Mouse (Mus musculus): ENCODE data around the gene Irgm1. TPM values are rescaled to one million over a fixed set of nuclear protein-coding genes. Genes with fewer than 3 reads are reported as not detected.

Gene Irgm1
- polyA plus RNA-seq, 1 experiment from 2014 or later, result 1.9 TPM

GRCm38 (mm10) chr11:48838879-48839680 lies 32.4 kb downstream of the Irgm1 start:
- H3K27ac ChIP-seq (replicated peaks), result no peak overlapping the region
- H3K4me2 ChIP-seq (replicated peaks), result peak overlapping the region; percentile 89
- H3K36me3 ChIP-seq, result no peaks in the 10 kb centered on the region
- H3K9me3 ChIP-seq, result no peaks in the 10 kb centered on the region
- ATAC-seq (replicated peaks), result no peak
- WGBS, result 70% methylated on average over 10 of the region's 10 CpGs
- H3K9ac ChIP-seq (replicated peaks), result 0 out of 2 replicates have a peak overlapping the region, but pooled peaks have one; percentile 75
- H3K27me3 ChIP-seq, result no peaks in the 10 kb centered on the region
- peaks cover 19% of the 10 kb centered on the region for H3K4me1 ChIP-seq
- H3K4me3 ChIP-seq, result peak overlapping the region; percentile 97; the same call in 1 of the 2 replicates

- peaks cover 22% of the 10 kb centered on the region for H3K4me1 ChIP-seq
- no peaks in the 10 kb centered on the region for H3K36me3 ChIP-seq
- peak overlapping the region; percentile 89 for H3K4me2 ChIP-seq (replicated peaks)
- 2% methylated on average over 16 of the region's 16 CpGs for WGBS
- peak overlapping the region; percentile 75 for H3K9ac ChIP-seq (replicated peaks)
- peak overlapping the region; percentile 97 for H3K4me3 ChIP-seq
- no peaks in the 10 kb centered on the region for H3K27me3 ChIP-seq
- H3K9me3 ChIP-seq, result no peaks in the 10 kb centered on the region
- H3K27ac ChIP-seq (replicated peaks), result peak overlapping the region; percentile 63
- peak; percentile 14; the same call in 1 of the 2 replicates for ATAC-seq (replicated peaks)
Measured at GRCm38 (mm10) chr11:48838181-48838797, 33.2 kb downstream of the Irgm1 start.

DNA sequence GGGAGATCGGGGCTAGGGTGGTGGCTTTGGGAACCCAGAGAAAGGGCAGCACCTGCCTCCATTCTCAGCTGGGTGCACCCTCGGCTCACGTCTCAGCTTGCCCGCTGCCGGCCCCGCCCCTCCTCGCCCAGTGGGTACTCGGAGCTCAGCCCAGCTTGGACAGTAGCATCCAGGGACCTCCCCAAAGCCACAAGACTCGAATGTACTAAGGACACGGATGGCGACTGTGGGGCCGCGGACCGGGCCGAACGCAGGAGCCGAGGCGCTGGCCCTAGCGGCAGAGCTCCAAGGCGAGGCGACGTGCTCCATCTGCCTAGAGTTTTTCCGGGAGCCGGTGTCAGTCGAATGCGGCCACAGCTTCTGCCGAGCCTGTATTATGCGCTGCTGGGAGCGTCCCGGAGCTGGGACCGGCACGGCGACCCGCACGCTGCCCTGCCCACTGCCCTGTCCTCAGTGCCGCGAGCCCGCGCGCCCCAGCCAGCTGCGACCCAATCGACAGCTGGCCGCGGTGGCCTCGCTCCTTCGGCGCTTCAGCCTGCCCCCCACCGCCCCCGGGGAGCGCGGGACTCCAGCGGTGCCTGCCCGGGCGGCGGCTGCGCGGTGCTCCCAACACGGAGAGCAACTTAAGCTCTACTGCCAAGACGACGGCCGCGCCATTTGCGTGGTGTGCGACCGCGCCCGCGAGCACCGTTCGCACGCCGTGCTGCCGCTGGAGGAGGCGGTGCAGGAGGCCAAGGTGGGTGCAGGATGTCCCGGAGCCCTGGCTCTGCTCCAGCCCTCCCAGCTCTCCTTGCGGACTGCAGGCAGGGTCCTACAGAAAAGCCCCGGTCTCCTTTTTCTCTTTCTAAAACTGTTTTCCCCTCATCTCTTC lies 33.9 kb downstream of the Irgm1 start:
- H3K4me1 ChIP-seq, result peaks cover 22% of the 10 kb centered on the region
- under 1% methylated on average over 77 of the region's 77 CpGs for WGBS

DNA sequence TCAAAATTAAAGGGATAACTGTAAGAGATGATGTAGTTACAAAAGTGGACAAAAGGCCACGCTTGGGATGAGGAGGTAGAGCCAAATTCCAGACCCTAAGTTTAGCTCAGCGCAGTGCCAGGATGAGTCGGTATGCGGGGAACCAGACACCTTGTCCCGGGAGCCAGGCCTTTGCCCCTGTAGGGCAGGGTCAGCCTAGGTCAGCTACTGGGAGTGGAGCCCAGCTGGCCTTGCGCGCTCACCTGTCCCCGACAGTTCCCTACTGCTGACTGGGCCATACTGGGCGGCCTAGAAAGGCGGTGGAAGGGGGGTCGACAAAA lies 34.5 kb downstream of the Irgm1 start:
- Histone ChIP-seq H3K36me3 (no peaks in the 10 kb centered on the region), H3K9ac (replicated peaks) (peak overlapping the region; percentile 75), H3K4me1 (peaks cover 22% of the 10 kb centered on the region), H3K27ac (replicated peaks) (0 out of 2 replicates have a peak overlapping the region, but pooled peaks have one; percentile 63), H3K4me3 (peak overlapping the region; percentile 97), H3K4me2 (replicated peaks) (peak overlapping the region; percentile 89), H3K27me3 (no peaks in the 10 kb centered on the region), H3K9me3 (no peaks in the 10 kb centered on the region)
- WGBS, result 9% methylated on average over 11 of the region's 11 CpGs
- 0 out of 2 replicates have a peak, but pooled peaks have one; percentile 0 for ATAC-seq (replicated peaks)

More for the DNA sequence above, 33.9 kb downstream of the Irgm1 start:
- ATAC-seq (replicated peaks), result peak; percentile 36
- no peaks in the 10 kb centered on the region for H3K27me3 ChIP-seq
- no peaks in the 10 kb centered on the region for H3K9me3 ChIP-seq
- peak overlapping the region; percentile 63 for H3K27ac ChIP-seq (replicated peaks)
- no peaks in the 10 kb centered on the region for H3K36me3 ChIP-seq
- H3K9ac ChIP-seq (replicated peaks), result peak overlapping the region; percentile 75
- peak overlapping the region; percentile 89 for H3K4me2 ChIP-seq (replicated peaks)
- H3K4me3 ChIP-seq, result peak overlapping the region; percentile 97

DNA sequence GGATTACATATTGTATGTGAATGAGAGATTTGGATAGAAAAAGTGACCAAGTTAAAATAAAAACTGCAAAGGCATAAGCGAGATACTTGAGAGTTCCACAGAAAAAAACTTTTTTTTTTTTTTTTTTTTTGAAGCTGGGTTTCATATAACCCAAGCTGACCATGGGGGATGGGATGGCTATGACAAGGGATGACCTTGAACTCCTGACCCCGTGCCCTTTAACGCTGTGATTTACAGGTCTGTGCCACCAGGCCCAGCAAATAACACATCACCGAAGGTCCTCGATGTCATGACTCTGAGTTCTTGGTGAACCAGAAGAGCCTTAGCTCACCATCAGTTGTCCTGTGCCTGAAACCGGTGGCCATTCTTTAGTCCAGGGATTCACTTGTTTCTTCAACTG lies 35.6 kb downstream of the Irgm1 start:
- Histone ChIP-seq H3K4me3 (no peak overlapping the region), H3K9me3 (no peaks in the 10 kb centered on the region), H3K27me3 (no peaks in the 10 kb centered on the region), H3K4me1 (peaks cover 22% of the 10 kb centered on the region), H3K9ac (replicated peaks) (no peak overlapping the region), H3K36me3 (no peaks in the 10 kb centered on the region), H3K27ac (replicated peaks) (no peak overlapping the region), H3K4me2 (replicated peaks) (no peak overlapping the region)
- WGBS, result 77% methylated on average over 6 of the region's 6 CpGs
- no peak for ATAC-seq (replicated peaks)

DNA sequence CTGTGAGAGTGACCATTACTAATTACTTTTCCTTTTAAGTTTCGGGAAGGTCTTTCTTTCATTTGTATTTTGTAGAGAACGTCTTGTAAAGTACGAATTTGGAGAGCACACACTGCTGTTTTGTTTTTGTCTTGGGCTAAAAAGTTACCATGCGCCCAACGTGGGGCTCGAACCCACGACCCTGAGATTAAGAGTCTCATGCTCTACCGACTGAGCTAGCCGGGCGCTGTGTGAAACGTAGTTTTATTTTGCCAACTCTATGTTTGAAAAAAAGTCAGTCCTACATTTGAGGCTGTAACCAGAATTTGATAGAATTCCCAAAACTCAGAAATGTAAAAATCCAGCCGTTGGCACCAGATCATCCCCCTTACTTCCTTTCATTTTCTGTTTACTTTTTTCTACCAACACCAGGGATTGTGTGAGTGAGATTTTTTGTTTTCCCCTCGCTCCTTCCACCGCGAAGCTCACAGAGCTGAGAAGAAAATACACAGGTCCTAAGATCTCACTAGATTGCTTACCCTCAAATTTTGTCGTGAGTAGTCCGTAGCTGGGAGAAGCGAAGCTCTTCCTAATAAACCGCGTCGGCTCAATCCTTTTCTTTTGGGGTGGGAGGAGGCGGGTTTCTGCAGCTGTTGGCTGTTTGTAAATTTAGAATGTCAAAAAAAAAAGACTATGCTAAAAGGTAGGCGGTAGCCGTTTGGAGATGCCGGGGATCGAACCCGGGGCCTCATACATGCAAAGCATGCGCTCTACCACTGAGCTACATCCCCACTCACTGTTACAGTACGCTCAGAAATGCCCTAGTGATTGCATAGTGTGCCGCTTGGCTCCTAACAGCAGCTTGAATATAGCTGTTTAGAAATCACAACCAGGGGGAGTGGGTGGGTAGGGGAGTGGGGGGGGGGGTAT lies 37.5 kb downstream of the Irgm1 start:
- no peaks in the 10 kb centered on the region for H3K36me3 ChIP-seq
- WGBS, result under 1% methylated on average over 30 of the region's 30 CpGs

DNA sequence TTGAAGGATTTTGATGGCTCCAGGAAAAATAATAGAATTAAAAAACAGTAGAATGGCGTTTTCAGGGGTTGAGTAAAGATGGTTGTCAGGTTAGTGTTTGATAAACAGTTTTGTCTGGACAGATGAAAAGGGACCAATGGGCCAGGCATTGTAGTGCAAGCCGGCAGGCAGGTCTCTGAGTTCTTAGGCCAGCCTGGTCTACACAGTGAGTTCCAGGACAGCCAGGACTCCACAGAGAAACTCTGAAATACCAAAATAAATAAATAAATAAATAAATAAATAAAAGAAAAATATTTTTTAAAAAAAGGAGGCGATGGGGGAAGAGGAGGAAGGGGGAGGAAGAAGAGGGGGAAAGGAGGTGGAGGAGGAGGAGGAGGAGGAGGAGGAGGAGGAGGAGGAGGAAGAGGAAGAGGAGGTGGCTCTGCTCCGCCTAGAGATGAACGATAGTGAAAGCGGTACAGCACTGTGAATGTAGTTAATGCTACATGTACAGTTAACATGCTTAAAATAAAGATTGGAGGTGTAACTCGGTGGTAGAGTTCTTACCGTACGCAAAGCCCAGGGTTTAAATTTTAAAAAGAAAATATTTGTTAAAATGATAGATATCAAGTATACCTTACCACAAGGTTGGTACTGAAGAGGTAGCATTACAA lies 38.3 kb downstream of the Irgm1 start:
- 44% methylated on average over 9 of the region's 9 CpGs for WGBS
- Histone ChIP-seq H3K27me3 (no peaks in the 10 kb centered on the region), H3K27ac (replicated peaks) (no peak overlapping the region), H3K9ac (replicated peaks) (no peak overlapping the region), H3K36me3 (no peaks in the 10 kb centered on the region), H3K9me3 (no peaks in the 10 kb centered on the region), H3K4me1 (peaks cover 16% of the 10 kb centered on the region), H3K4me2 (replicated peaks) (peak overlapping the region; percentile 49), H3K4me3 (peak overlapping the region; percentile 69)
- no peak for ATAC-seq (replicated peaks)

More for the DNA sequence above, 37.5 kb downstream of the Irgm1 start:
- H3K4me1 ChIP-seq, result peaks cover 22% of the 10 kb centered on the region
- H3K9ac ChIP-seq (replicated peaks), result peak overlapping the region; percentile 61
- H3K27ac ChIP-seq (replicated peaks), result peak overlapping the region; percentile 83
- peak; percentile 91 for ATAC-seq (replicated peaks)
- H3K27me3 ChIP-seq, result no peaks in the 10 kb centered on the region
- no peaks in the 10 kb centered on the region for H3K9me3 ChIP-seq
- H3K4me2 ChIP-seq (replicated peaks), result peak overlapping the region; percentile 49
- H3K4me3 ChIP-seq, result peak overlapping the region; percentile 69

DNA sequence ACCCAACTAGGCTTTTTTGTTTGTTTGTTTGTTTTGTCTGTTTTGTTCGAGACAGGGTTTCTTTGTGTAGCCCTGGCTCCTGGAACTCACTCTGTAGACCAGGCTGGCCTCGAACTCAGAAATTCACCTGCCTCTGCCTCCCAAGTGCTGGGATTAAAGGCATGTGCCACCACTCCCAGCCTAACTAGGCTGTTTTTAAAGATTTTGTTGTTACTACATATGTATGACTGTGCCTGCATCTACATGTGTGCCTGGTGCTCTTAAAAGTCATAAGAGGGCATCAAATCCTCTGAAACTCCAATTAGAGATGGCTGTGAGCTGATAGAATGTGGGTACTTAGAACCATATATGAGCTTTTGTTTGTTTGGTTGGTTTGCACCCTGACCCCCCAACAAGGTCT lies 40.2 kb downstream of the Irgm1 start:
- no peak overlapping the region for H3K4me3 ChIP-seq
- WGBS, result 76% methylated on average over 2 of the region's 2 CpGs

DNA sequence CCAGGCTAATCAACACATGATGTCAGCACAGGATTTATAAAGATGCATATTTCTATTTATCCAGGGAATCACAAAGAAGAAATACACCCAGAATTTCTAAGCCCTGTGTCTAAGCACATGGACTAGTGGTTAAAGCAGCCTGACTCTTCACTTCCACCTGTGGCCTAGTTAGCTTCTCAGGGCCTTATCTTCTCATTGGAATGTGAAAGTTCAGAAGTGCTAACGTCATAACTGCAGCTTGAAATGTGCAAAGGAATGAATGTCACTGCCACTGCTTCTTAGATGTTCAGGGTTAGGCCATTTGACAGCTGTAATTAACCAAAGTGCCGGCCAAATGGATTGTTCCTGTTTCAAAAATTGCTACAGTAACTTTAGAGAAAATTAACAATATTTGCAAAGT lies 41.2 kb downstream of the Irgm1 start:
- 75% methylated on average over 2 of the region's 2 CpGs for WGBS
- H3K4me3 ChIP-seq, result no peak overlapping the region
- no peak overlapping the region for H3K9ac ChIP-seq (replicated peaks)
- H3K27ac ChIP-seq (replicated peaks), result no peak overlapping the region
- H3K36me3 ChIP-seq, result no peaks in the 10 kb centered on the region
- ATAC-seq (replicated peaks), result no peak
- peaks cover 15% of the 10 kb centered on the region for H3K4me1 ChIP-seq
- no peaks in the 10 kb centered on the region for H3K27me3 ChIP-seq
- H3K9me3 ChIP-seq, result no peaks in the 10 kb centered on the region
- H3K4me2 ChIP-seq (replicated peaks), result no peak overlapping the region

More for the DNA sequence above, 40.2 kb downstream of the Irgm1 start:
- ATAC-seq (replicated peaks), result no peak
- Histone ChIP-seq H3K9me3 (no peaks in the 10 kb centered on the region), H3K27ac (replicated peaks) (no peak overlapping the region), H3K4me1 (peaks cover 15% of the 10 kb centered on the region), H3K9ac (replicated peaks) (no peak overlapping the region), H3K27me3 (no peaks in the 10 kb centered on the region), H3K36me3 (no peaks in the 10 kb centered on the region), H3K4me2 (replicated peaks) (no peak overlapping the region)

GRCm38 (mm10) chr11:48827926-48828325 lies 43.6 kb downstream of the Irgm1 start:
- Histone ChIP-seq H3K27ac (replicated peaks) (no peak overlapping the region), H3K9ac (replicated peaks) (no peak overlapping the region), H3K9me3 (no peaks in the 10 kb centered on the region), H3K27me3 (peaks cover 12% of the 10 kb centered on the region), H3K4me2 (replicated peaks) (no peak overlapping the region), H3K4me3 (no peak overlapping the region), H3K4me1 (peaks cover 16% of the 10 kb centered on the region), H3K36me3 (no peaks in the 10 kb centered on the region)
- WGBS, result 68% methylated on average over 6 of the region's 6 CpGs
- ATAC-seq (replicated peaks), result no peak

DNA sequence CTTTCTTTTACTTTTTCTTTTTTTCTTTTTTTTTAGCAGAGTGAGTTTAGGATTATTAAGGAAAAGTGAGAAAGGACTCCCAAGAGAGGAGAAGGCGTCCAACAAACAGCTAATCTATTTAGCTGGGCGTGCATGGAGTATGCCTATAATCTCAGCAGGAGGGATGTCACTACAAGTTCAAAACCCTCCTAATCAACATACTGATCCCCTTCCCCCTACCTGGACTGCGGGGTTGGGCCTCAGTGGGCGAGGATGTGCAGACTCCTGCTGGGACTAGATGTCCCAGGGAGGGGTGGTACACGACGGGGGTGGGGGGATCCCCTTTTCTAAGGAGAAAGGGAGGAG lies 44.8 kb downstream of the Irgm1 start:
- no peaks in the 10 kb centered on the region for H3K36me3 ChIP-seq
- no peaks in the 10 kb centered on the region for H3K9me3 ChIP-seq
- H3K4me3 ChIP-seq, result peak overlapping the region; percentile 44
- peaks cover 21% of the 10 kb centered on the region for H3K27me3 ChIP-seq
- H3K9ac ChIP-seq (replicated peaks), result peak overlapping the region; percentile 36
- ATAC-seq (replicated peaks), result no peak
- peaks cover 16% of the 10 kb centered on the region for H3K4me1 ChIP-seq
- WGBS, result 1% methylated on average over 6 of the region's 6 CpGs
- peak overlapping the region; percentile 50 for H3K4me2 ChIP-seq (replicated peaks)
- H3K27ac ChIP-seq (replicated peaks), result no peak overlapping the region
